Mouse (Mus musculus) E14TG2a.4 (cell line): ENCODE data around the gene Espn.

Experiments
- CTCF ChIP-seq: conservative IDR thresholded peaks from 2 replicates; pipeline ENCODE4 v1.5.1; 2014; ENCODE audit warnings: low read length
- POU5F1 ChIP-seq: IDR thresholded peaks from 2 replicates; pipeline ENCODE4 v1.6.1; 2014; ENCODE audit warnings: low read length, borderline replicate concordance

DNA sequence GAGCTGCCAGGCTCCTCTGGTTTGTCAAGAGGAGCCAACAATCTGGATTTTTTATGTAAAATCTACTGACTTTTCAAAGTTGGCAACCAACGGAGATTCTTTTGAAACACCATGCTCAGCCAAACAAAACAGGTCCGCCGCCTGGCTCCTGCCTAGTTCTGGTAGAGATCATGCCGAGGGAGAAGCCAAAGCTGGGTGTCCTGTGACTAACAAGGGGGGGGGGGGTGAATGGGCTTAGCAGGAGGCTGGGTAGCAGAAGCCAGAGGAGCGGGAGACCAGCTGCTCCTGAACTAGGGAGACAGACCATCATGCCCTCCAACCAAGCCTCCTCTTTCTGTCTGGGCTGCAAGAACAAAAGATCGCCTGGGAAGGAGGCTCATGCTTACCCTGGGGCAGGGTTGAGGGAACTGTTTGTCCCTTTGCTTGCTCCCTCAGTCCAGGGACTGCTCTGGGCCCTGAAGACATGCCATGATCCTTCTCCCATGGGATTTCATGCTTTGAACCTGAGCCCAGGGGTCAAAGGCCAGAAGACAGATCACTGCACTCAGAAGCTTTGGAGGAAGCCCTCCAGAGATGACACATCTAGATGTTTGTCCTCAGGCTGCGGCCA is 68.5 kb downstream of the Espn start:
- TF ChIP-seq CTCF (no peak), POU5F1 (no peak)
